Mouse (Mus musculus) fibroblast of lung, adult 2 months (primary cell): ENCODE data around the gene Ptprd.
"Not testable (repeated sequence)": the region's sequence is repeated elsewhere in the genome, so short reads cannot be mapped to it uniquely, and the experiment has no call there.

Source experiments
- DNase-seq: peaks from one replicate; pipeline ENCODE4 v3.0.0-alpha.2; 2011; ENCODE audit warnings: low read depth

Ptprd gene

DNA sequence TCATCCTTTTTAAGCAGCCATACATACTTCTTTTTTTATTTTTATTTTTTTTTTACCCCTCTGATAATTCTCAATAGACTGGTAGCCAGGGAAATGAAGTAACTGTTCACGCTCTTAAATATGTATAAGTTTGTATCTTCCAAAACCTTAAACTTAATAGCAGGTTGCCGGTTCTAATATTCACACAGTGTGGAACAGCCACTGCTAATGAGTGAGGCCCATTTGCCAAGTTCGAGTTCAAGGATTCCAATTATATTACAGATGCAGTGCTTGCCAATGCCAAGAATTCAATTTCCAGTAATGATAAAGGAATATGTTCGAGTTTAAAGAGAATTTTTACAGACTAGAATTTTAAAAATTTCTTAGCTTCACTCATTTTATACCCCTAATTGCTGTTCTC is 322.3 kb downstream of the Ptprd start:
- no peak for DNase-seq

DNA sequence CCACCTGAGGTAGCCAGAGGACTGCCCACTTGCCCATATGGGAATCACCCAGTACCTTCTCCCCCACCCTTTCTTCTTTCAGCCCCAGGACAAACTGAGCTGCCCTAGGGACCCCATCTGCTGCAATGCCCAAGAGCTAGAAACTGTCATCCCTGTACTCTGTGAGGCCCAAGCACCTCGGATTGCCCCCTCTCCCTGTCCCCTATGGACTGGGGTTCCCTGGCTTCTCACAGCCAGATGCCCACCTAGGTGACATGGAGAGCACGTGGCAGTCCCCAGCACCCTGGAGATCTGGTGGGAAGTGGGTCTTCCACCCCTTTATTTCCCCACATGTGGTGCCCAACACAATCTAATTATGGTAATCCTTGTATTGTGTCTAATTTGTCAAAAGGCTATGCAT is 331.5 kb downstream of the Ptprd start:
- no peak for DNase-seq

DNA sequence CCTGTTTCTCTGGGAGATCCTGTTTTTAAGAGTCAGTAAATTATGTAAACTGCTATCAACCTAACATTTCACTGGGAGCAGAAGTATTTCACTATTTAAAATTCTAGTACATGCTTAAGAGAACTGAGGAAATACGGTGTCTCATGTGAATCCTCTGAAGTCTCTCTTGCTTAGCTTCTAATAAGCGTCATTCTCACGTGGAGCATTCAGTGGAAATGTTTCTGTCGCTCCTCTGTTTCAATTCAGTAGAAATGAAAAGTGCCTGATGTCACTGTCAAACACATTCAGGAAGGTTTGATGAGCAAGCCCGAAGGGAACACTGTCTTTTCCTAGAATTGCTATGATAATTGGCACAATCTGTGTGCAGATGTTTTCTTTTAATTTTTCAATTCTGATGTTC is 350.5 kb downstream of the Ptprd start:
- no peak for DNase-seq

DNA sequence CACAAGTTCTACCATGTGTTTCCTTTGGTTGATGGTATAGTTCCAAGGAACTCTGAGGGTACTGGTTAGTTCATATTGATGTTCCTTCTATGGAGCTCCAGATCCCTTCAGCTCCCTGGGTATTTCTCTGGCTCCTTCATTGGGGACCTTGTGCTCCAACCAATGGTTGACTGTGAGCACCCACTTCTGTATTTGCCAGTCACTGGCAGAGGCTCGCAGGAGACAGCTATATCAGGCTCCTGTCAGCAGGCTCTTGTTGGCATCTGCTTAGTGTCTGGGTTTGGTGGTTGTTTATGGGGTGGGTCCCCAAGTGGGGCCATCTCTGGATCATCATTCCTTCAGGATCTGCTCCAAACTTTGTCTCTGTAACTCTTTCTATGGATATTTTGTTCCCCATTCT is 414.4 kb downstream of the Ptprd start:
- not testable (repeated sequence) for DNase-seq

DNA sequence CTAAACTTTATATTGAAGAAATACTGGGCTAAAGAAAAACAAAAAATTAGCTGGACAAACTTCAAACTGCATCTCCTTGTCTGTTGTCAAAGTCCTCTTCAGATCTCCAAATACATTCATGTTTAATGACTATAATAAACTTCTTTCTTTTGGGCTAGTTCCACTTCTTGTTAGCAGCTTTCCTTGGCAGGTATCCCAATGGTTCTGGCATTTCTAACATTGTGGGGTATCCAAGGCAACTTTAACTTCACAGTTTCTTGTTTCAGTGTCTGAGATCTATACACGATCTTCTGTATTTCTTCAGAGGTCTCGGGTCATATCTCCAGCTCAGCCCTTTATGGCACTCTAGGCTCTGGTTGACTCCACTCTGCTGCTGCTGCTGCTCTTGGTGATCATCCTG is 434.5 kb downstream of the Ptprd start:
- DNase-seq = no peak

DNA sequence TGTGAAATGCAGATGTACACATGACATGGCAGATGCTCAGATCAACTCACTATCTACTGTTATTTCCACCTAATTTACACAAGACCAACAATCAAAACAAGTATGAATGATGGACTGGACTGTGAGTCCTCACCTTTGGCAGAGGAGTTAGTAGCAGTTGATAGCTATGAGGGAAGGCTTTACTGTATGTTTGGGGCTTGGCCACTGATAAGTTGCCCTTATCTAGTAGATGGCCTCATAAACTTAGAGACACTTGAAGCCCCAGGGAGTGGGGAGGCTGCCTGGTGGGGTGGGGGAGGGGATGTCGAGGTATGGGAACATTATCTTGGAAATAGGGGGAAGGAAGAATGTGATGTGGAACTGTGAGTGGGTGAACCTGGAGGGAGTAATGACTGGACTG is 448.0 kb downstream of the Ptprd start:
- no peak for DNase-seq

DNA sequence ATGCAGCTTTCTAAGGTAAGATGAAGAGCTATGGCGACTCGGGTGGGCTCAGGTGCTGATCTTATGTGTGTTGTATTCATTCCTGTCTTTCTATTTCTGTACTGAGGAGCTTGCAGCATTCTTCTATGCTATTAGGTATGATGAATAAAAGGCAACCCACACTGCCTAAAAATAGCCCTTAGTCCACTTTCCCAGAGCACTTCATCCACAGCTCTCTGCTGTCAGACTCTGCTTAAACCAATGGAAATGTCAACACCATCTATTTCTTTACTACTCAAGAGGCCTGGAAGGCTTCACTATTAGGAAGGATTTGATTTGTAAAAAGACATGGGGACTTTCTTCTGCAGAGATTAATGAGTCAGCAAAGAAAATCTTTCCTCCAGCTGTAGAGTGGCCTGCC is 468.4 kb downstream of the Ptprd start:
- DNase-seq = no peak

DNA sequence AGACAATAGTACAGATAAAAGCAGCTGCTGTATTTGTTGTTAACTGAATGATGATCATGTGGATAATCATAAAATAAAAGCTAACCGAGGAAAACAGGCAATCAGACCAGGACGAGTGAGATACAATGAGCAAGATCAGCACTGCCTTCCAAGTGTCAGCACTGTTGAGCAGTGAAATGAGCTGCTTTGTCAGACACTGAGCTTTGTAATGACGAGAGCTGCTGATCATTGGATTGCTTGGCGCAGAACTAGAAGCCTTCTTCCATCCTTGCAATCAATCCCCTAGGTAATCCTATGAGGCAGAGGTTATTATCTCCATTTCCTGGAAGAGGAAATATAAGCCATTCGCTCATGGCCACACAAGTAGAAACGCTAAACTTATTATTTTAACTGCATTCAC is 489.9 kb downstream of the Ptprd start:
- no peak for DNase-seq

DNA sequence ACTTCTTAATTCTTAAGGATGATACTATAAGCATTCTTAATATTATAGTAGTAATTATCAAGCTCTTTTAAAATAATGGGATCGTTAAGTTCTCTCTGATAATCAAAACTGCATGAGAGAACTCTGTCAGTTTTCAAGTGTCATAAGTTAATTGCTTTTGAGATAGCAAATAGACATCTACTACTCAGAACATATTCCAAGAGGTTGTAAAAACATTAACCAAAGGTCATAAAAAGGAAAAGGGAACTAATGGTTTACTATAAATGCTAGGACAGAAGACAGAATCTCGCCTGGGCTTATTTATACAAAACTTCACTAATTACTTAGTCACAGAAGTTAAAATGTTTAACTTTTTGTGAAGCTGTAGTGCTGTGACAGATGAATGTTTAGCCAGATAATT is 494.0 kb downstream of the Ptprd start:
- no peak for DNase-seq

DNA sequence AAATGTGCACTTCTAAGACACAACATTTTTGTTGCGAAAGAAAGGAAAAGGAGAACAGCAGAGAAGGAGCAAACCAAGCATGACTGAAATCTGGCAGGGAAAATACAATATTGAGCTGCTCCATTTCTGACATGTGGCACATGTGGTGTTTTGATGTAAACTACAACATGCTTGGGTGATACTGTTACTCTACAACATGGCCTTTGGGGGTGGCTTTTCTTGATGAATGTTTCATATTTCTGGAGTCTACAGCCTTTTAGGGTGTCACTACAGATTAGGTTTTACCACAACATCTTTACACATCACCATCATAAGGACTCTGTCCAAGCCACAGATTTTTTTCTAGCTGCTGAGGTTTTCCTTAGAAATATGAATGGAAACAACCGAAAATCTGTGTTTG is 501.5 kb downstream of the Ptprd start:
- no peak for DNase-seq

DNA sequence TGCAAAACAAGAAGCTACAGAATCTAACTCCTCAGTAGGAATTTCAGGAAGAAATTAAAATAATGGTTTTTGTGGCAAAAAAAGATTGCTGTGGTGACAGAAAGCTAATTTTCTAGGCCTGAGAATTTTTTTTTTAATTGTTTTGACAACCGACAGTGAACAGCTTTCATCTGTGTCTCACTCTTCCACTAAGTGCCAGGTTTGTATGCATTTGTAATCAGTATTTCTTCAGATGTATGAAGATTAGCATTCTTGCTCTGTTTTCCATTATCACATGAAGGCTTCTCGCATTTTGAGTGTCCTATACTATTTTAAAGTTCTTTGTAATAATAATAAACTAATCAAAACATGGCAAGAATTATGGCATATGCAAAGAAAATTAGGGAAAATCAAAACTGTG is 513.5 kb downstream of the Ptprd start:
- no peak for DNase-seq

DNA sequence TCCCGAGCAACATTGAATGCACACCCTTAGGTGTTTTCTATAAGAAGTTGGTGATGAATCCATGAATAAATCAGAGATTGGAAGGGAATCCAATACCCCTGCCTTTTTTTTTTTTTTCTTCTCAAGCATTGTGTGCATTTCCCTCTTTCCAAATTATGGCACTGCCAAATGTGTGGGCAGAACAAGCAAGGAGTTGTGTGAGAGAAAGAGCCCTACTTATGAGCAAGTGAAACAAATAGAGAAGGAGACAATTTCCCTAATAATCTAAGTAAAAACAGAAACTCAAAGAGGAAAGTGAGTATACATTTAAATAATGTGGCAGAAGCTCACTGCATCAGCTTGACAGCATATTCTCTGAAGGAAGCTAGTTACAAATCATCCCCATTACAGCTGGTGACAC is 536.0 kb downstream of the Ptprd start:
- DNase-seq = no peak

DNA sequence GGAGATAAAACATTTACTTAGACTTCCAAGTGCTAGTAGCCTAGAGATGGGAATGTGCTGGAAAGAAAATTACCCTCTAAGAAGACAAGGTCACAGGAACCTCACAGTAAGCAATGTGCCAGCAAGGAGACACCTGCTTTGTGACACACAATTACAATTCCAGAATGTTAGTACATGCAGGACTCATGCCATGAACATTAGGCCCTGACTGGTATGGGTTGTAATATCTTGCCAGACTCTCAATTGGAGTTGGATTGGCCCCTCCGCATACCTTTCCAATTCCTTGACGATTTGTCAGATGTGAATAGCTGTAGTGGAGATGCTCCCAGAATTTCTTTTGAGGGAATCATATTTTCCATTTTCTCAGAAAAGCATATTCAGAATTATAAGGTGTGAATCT is 547.0 kb downstream of the Ptprd start:
- no peak for DNase-seq

DNA sequence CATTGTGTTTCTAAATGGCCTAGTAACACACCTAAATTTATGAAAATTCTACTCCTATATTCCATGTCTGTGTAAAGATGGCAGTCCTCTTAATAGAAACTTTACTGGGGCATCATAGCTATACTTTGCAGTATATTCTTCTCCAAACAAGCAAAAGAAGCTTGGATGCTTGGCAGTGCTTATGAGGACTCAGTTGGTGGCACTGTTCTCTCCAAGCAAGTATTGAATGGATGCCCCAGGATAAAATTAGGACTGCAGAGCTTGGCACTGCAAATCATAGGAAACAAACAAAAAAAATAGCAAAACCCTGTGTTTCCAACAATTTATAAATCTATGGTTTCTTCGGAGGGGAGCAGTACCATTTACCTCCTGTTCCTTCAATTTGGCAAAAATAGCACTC is 549.5 kb downstream of the Ptprd start:
- DNase-seq = no peak

DNA sequence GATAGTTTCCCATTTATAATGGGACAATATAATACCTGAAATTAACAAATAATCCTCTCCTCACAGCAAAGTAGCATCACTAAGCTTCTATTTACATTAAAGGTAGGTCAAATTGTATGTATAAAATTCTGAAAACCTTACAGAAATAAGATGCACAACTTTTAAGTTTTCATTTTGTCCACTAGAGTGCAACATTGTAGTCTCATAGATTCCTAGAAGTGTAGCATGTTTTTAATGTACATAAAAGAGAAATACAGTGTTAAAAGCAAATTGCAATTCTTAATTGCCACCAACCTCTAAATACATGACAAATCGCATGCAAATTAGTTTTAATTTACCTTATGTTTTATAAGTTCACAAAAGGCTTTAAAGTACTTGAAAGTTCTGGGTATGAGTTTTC is 556.1 kb downstream of the Ptprd start:
- DNase-seq = no peak

DNA sequence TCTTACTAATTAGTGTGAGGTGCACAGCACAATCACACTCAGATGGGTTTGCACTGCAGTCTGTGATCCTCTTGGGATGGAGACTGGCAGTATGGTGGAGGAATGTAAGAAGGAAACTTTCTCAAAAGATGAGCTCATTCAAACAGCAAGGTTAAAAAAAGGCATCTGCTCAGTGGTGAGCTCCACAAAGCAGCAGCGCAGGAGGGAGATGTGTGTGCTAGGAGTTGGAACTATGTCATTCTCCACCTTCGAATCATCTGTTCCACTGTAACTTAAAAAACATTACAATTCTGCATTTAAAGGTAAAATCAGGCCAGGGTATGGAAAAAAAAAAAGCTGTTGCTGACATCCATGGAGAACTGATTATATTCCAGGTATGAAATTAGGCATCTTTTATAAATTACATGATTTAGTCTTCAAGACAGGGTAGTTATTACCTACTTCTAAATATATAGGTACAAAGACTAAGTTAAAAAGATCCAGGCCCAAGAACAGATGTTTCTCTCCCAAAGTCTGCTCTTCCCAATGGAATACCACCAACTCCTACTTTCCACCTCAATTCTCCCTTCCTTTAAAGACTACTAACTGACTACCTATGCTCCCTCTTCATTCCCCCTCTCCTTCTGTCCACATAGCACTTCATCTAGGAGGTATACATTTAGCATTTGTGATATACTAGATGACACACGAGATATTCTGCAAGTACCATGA is 562.0 kb downstream of the Ptprd start:
- DNase-seq = no peak

DNA sequence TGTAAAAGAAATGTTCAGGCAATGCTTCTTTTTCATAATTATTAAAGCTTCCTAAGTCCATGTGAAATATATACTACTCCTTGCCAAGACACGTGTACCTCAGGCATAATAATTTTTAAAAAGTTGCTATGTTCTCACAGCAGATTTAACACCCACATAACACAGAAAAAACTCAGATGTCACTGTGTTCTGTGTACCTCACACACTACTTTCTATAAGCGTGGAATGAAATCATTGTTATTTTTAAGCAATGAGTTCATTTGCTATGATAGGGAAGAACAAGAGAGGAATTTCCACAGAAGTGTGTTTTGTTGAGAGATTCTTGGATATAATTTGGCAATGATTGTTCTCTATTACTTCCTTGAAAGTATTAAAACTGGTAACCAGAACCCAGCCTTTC is 562.9 kb downstream of the Ptprd start:
- no peak for DNase-seq

DNA sequence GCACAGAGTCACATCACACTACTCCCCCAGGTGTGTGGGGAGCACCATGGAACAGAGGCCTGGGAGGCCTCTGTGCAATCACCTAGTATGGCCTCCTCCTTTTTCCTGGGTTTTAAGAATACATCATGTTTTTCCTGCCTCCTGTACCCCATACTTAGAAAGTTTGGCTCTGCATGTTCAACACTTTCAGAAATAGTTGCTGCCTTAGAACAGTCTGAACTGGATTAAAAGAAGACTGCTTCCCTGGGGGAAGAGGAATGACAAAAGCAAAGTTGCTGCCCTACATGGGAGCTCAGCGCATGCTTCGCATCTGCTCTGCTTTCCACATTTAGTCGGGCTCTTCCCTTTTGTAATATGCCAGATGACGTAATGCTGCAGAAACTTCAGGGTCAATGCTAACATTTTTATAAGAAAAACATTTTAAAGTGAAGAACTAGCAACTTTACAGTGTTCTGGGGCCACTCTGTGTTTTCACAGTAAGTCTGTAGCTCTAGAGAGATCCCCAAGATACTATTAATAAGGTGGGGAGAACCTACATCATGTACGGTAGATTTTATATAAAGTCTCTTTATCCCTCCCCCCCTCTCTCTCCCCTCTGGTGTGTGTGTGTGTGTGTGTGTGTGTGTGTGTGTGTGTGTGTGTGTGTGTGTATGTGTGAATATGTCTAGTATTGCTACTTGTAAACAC is 564.2 kb downstream of the Ptprd start:
- DNase-seq = no peak

DNA sequence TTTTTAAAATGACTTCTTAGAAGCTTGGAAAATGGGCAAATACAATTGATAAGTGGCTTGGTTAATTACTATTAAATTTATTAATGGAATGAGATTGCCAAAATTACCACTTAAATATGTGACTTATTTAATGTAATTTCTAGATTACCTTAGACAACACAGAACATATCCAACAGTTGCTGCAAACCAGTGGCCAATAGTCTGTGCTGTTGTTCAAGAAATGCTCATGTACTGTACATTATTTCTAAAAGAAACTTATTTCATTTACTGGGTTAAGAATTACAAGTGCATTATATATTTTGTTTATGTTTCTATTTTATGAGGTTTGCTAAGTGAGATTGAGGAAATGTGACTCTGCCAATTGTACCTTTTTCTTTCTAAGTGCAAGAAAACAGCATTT is 567.3 kb downstream of the Ptprd start:
- no peak for DNase-seq

DNA sequence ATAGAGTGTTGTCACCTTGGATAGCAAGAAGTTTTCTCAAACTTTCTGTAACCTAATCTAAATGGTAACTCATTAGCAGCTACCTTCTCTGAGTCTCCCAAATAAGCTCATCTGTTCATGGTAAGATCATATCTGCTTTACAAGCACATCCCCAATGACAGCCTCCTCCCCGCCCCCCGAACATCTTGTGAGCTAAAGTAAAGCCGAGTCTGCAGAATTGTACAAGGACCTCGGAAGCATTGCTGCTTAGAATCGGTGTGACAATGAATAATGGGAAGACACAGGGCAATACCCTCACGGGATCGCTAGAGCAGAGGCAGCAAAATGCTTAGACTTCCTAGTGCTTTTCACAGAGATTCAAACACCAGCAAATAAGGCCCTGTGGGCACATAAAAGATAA is 571.7 kb downstream of the Ptprd start:
- DNase-seq = no peak

DNA sequence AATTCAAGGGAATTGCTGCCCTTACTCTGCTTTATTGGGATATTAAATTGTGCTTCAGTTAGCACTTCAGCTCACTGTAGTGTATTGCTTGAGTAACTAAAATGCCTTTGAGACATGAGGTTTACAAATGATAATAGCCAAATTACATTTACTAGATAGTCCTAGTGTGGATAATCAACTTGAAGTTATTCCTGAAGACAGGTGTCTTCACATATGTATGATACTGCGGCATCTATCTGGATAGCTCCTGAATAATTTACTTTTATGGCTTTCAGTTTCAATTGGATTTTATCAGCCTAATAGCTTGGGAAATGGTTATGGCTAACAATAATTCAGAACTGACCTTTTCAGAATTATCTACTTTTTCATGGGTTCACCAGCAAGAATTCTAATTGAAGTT is 598.6 kb downstream of the Ptprd start:
- DNase-seq = no peak

DNA sequence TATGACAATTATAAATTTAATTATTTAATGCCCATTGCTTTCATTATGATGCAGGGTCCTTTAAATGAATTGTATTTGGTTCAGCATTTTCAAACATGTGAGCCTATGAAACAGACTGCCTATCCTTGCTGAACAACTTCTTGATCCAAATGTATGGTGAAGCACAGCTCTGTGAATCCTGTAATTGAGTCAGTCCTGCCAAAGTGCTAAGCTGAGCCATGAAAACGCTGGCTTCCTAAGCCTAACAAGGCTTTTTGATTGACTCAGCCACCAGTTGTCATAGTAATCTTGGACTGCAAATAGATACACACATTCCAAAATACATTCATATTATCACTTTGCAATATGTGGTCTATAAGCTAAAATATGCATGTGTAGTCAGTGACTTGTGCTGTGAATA is 625.1 kb downstream of the Ptprd start:
- DNase-seq = no peak

DNA sequence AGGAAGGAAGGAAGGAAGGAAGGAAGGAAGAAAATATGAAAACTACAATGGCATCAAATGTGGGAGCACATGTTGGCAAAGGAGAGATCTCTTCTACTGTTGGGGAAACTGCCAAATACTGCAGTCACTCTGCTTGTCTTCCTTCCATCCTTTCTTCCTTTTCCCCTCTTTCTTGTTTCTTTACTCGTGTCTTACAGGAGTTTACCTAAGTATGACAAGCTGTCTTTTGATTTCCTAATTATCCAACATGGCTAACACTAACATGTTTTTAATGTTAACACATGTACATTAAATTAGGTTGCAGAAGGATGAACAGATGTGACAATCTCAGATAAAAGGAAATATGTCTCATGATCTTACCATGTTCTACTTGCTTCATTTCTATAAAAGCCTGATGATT is 625.5 kb downstream of the Ptprd start:
- no peak for DNase-seq
